Mouse (Mus musculus) bone marrow macrophage, adult 2 months (primary cell): ENCODE data around the gene Mmp21.

Source experiments
- CTCF ChIP-seq: IDR thresholded peaks from 2 replicates; pipeline ENCODE4 v1.5.1; 2012; ENCODE audit warnings: low read depth, mild to moderate bottlenecking, low read length, moderate library complexity
- POLR2A ChIP-seq: IDR thresholded peaks from 2 replicates; pipeline ENCODE4 v1.6.1; 2012; ENCODE audit warnings: mild to moderate bottlenecking, low read depth, low read length, borderline replicate concordance

GRCm38 (mm10) chr7:133684110-133684509, 4.2 kb upstream of the Mmp21 start:
- TF ChIP-seq POLR2A, result no peak
- no peak; the same call in 1 of the 2 replicates for TF ChIP-seq CTCF
